Mouse (Mus musculus) layer of hippocampus, adult 18-20 months (tissue): ENCODE data around the gene Tldc1. TPM values are rescaled to one million over a fixed set of nuclear protein-coding genes. Genes with fewer than 3 reads are reported as not detected.

Experiments used
- DNase-seq, 2 experiments: peaks; one replicate each; pipeline ENCODE4 v3.0.0; 2022; ENCODE audit warnings: low spot score in 2 of 2
- total RNA-seq, 2 experiments: library from RNA; stranded (reverse); gene quantifications; 2 replicates each; pipeline ENCODE4 v1.2.3; 2021

The Tldc1 gene
- total RNA-seq, 2 experiments from 2014 or later = 13.8 to 15.1 TPM

GRCm38 (mm10) chr8:119727093-119727492 lies 51.1 kb downstream of the Tldc1 start:
- DNase-seq = no peak

DNA sequence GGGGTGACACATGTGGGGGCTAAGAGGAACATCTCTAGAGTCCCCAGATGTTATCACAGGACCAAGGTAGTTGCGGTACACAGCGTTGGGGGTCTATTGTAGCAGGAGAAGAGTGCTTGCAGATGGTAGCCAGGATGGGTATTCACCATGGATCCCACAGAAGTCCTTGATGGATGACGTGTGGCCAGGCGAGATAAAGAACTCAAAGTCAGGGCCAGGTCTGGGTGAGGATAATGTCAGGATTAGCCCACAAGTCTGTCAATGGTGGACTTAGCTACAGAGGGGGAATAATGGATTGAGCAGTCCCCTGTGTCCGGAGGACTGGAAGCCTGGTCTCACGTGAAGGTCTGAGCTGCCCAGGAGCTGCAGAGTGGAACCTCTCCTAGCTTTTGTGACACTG lies 53.6 kb downstream of the Tldc1 start:
- no peak for DNase-seq

- no peak for DNase-seq
Measured at GRCm38 (mm10) chr8:119723676-119724075, 54.5 kb downstream of the Tldc1 start.

GRCm38 (mm10) chr8:119722348-119722747 lies 55.9 kb downstream of the Tldc1 start:
- DNase-seq = no peak

GRCm38 (mm10) chr8:119719011-119719501 lies 59.2 kb downstream of the Tldc1 start:
- DNase-seq = peak; percentile 25 to 55

DNA sequence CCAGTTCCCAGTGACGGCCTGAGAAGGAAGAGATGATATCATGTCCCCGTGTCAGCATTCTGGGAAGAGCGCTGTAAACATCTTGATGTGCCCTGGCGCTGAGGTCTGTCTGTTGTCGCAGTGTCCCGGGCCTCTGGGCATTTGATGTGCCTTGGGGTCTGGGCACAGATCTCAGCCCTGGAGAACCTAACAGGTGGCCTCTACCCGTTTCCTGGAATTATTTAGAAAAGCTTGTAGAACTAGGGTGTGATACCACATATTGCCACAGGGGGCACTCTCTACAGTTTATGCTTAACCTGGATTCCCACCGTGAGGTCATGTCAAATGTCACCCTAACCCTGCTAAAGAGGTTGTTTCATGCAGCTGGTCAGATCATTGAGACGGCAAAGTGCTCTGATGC lies 60.5 kb downstream of the Tldc1 start:
- no peak for DNase-seq

DNA sequence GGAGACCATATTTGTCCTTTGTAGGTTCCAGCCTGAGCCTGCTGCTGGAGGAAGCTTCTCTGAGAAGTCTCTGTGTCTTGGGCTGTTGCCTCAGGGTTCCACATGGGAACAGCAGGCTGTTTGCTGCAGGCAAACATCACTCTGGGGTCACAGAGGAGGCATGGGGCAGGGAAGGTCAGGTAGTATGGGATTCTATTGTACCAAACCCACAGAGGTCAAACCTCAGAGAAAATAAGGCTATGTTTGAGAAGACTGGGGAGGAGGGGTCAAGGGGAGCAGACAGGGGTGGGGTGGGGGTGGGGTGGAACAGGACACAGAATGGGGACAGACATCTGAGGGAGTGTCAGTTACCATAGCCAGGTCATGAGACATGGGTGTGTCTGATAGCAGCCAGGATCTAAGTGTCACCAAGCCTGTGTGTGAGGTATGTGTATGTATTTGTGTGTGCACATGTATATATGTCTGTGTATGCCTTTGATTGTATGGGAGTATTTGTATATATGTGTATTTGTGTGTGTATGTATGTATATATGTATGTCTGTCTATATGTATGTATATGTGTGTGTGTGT lies 61.4 kb downstream of the Tldc1 start:
- no peak for DNase-seq

GRCm38 (mm10) chr8:119715221-119715620 lies 63.0 kb downstream of the Tldc1 start:
- no peak for DNase-seq

DNA sequence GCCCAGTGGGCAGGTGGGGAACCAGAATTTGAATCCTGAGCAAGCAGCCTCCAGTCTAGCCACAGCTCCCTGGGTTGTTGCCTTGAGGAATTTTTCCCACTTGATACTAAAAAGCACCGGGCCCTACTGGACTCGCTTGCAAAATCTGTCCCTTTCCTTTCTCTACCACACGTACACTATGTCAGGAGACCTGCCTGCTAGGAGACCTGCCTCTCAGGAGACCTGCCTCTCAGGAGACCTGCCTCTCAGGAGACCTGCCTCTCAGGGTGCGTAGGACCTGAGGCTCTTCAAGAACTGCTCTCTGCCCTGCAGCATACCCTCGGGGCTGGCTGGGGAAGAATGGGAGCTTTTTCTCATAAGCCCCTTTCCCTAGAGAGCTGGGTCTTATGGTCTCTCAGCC lies 64.8 kb downstream of the Tldc1 start:
- DNase-seq = no peak

DNA sequence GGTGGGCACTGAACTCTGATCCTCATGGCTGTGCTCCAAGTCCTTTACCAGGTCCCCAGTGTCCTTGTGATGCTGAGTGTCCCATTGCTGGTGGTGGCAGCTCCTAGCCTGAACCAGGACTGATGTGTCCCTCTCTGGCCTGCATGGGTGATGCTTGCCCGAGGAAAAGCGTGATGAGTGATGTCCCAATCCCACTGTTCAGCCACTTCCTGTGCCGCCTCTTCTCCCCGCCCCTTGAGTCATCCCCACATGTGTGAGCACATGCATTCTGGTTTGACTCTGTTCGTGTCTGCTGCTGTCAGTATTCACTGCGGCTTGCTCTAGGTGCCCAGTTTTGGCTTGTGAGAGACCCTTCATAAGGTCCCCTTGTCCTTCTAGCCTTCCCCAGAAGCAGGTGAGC lies 66.0 kb downstream of the Tldc1 start:
- DNase-seq = no peak

Other genes starting within 250 kb of the Tldc1 start
- 10 to 100 TPM; 68.3 to 74.0 TPM for gene Mbtps1, start 219.7 kb downstream of the Tldc1 start, total RNA-seq
- 10 to 100 TPM; 49.3 to 54.0 TPM for gene Hsdl1, start 203.2 kb downstream of the Tldc1 start, total RNA-seq
- under 1 TPM; 0.25 to 0.32 TPM for gene Dnaaf1, start 203.2 kb downstream of the Tldc1 start, total RNA-seq
- 10 to 100 TPM; 11.3 TPM for gene Taf1c, start 173.2 kb downstream of the Tldc1 start, total RNA-seq
- gene Adad2, start 165.7 kb downstream of the Tldc1 start, total RNA-seq = under 1 TPM; 0.18 to 0.42 TPM
- 1 to 10 TPM; 3.1 to 3.2 TPM for gene Kcng4, start 142.7 kb downstream of the Tldc1 start, total RNA-seq
- gene Wfdc1, start 112.1 kb downstream of the Tldc1 start, total RNA-seq = 1 to 10 TPM; 6.8 to 7.7 TPM
- 1 to 10 TPM; 1.6 to 2.2 TPM for gene Atp2c2, start 78.4 kb downstream of the Tldc1 start, total RNA-seq
- 100 to 1,000 TPM; 151 to 155 TPM for gene Cotl1, start 62.1 kb upstream of the Tldc1 start, total RNA-seq
- gene Klhl36, start 83.8 kb upstream of the Tldc1 start, total RNA-seq = 1 to 10 TPM; 8.1 to 8.6 TPM
- 10 to 100 TPM; 88.3 to 89.2 TPM for gene Usp10, start 131.9 kb upstream of the Tldc1 start, total RNA-seq
- gene Gm20388, start 132.4 kb upstream of the Tldc1 start, total RNA-seq = 10 to 100 TPM in 1 of 2 experiments, not detected in 1; 10.7 TPM
- gene Crispld2, start 214.0 kb upstream of the Tldc1 start, total RNA-seq = 1 to 10 TPM; 1.3 to 2.6 TPM